Mouse (Mus musculus): ENCODE data around the gene Vmn1r225. TPM values are rescaled to one million over a fixed set of nuclear protein-coding genes. Genes with fewer than 3 reads are reported as not detected.
"Not testable (repeated sequence)": the region's sequence is repeated elsewhere in the genome, so short reads cannot be mapped to it uniquely, and the experiment has no call there.

Gene Vmn1r225
- not detected in 2 replicates for polyA plus RNA-seq (2015; fragmentation: Nextera tagmentation; extraction: Ambion mirVana)

- Histone ChIP-seq H3K4me3 (no peak within 1 kb of the TSS), H3K4me1 (no peaks in the 10 kb centered on the region), H3K9ac (no peak within 1 kb of the TSS), H3K9me3 (no peaks in the 10 kb centered on the region), H3K4me2 (no peak within 1 kb of the TSS), H3K27me3 (no peaks in the 10 kb centered on the region), H3K27ac (no peak within 1 kb of the TSS), H3K36me3 (no peaks in the 10 kb centered on the region)
- ATAC-seq (ENCODE audit: insufficient number of reproducible peaks, low FRiP score, low TSS enrichment, low read depth) = no peak
Measured at GRCm38 (mm10) chr17:20497858-20498257, at the start of gene Vmn1r225. Gene Vmn1r225 (plus strand): TSS chr17:20498158.

- H3K4me1 ChIP-seq = no peaks in the 10 kb centered on the region
- H3K27ac ChIP-seq = no peak overlapping the region
- 67% methylated on average over 3 of the region's 3 CpGs for WGBS
- H3K9me3 ChIP-seq = no peaks in the 10 kb centered on the region
- no peak for ATAC-seq (ENCODE audit: insufficient number of reproducible peaks, low FRiP score, low TSS enrichment, low read depth)
- no peak overlapping the region for H3K4me2 ChIP-seq
- no peak overlapping the region for H3K9ac ChIP-seq
- no peaks in the 10 kb centered on the region for H3K27me3 ChIP-seq
- H3K36me3 ChIP-seq = no peaks in the 10 kb centered on the region
- no peak overlapping the region for H3K4me3 ChIP-seq
Measured at GRCm38 (mm10) chr17:20473311-20473710, 24.6 kb upstream of the Vmn1r225 start.

GRCm38 (mm10) chr17:20481231-20481630 lies 16.7 kb upstream of the Vmn1r225 start, which contains the start of gene Vmn2r108:
Gene Vmn2r108 (minus strand): TSS chr17:20481331.
- H3K4me3 ChIP-seq = no peak within 1 kb of the TSS
- no peak for ATAC-seq (ENCODE audit: insufficient number of reproducible peaks, low FRiP score, low TSS enrichment, low read depth)
- no peak within 1 kb of the TSS for H3K4me2 ChIP-seq
- no peak within 1 kb of the TSS for H3K27ac ChIP-seq
- H3K4me1 ChIP-seq = no peaks in the 10 kb centered on the region
- no peaks in the 10 kb centered on the region for H3K9me3 ChIP-seq
- no peak within 1 kb of the TSS for H3K9ac ChIP-seq
- no peaks in the 10 kb centered on the region for H3K36me3 ChIP-seq
- no peaks in the 10 kb centered on the region for H3K27me3 ChIP-seq

GRCm38 (mm10) chr17:20508247-20508646 lies 10.3 kb downstream of the Vmn1r225 start:
- H3K4me1 ChIP-seq; H3K27ac ChIP-seq; H3K9me3 ChIP-seq; ATAC-seq (ENCODE audit: insufficient number of reproducible peaks, low FRiP score, low TSS enrichment, low read depth); H3K4me2 ChIP-seq; H3K4me3 ChIP-seq; H3K9ac ChIP-seq; H3K36me3 ChIP-seq; H3K27me3 ChIP-seq: not testable (repeated sequence)

Other genes with a start within 250 kb of the Vmn1r225 start
- not detected in 2 replicates for gene Vmn2r106, start 212.6 kb upstream of the Vmn1r225 start, polyA plus RNA-seq (2015; fragmentation: Nextera tagmentation; extraction: Ambion mirVana)
- not detected in 2 replicates for gene Vmn2r107, start 152.9 kb upstream of the Vmn1r225 start, polyA plus RNA-seq (2015; fragmentation: Nextera tagmentation; extraction: Ambion mirVana)
- not detected in 2 replicates for gene Vmn1r224, start 84.0 kb upstream of the Vmn1r225 start, polyA plus RNA-seq (2015; fragmentation: Nextera tagmentation; extraction: Ambion mirVana)
- gene Vmn2r108, start 16.8 kb upstream of the Vmn1r225 start, polyA plus RNA-seq (2015; fragmentation: Nextera tagmentation; extraction: Ambion mirVana) = not detected in 2 replicates
- gene Vmn2r109, start 66.6 kb downstream of the Vmn1r225 start, polyA plus RNA-seq (2015; fragmentation: Nextera tagmentation; extraction: Ambion mirVana) = not detected in 2 replicates
- 0.01 TPM in 1 of 2 replicates, not detected in the other for gene Vmn2r110, start 98.3 kb downstream of the Vmn1r225 start, polyA plus RNA-seq (2015; fragmentation: Nextera tagmentation; extraction: Ambion mirVana)
- gene Fpr-rs3, start 126.7 kb downstream of the Vmn1r225 start, polyA plus RNA-seq (2015; fragmentation: Nextera tagmentation; extraction: Ambion mirVana) = not detected in 2 replicates
- gene Vmn1r226, start 184.7 kb downstream of the Vmn1r225 start, polyA plus RNA-seq (2015; fragmentation: Nextera tagmentation; extraction: Ambion mirVana) = not detected in 2 replicates
- gene Vmn1r227, start 231.7 kb downstream of the Vmn1r225 start, polyA plus RNA-seq (2015; fragmentation: Nextera tagmentation; extraction: Ambion mirVana) = not detected in 2 replicates

Measured in limb, embryonic 15.5 days (tissue).